Mouse (Mus musculus) hindbrain, embryonic 11.5 days (tissue): ENCODE results near the gene A730061H03Rik. TPM values are rescaled to one million over a fixed set of nuclear protein-coding genes. Genes with fewer than 3 reads are reported as not detected.

Experiments
- ATAC-seq: fragments of 200-750 bp; cut with Nextera tagmentation; 2 replicates; pipeline ENCODE4 v1.8.0; 2017; ENCODE audit warnings: mild to moderate bottlenecking, moderate TSS enrichment, moderate library complexity; ENCODE audit not compliant: low FRiP score
- DNase-seq: peaks from one replicate; pipeline ENCODE4 v3.0.0-alpha.2; 2015; ENCODE audit warnings: low spot score
- H3K27ac ChIP-seq: fragments of 300-500 bp; sonication (generic); 2 replicates; pipeline ENCODE4 v1.5.1; 2014; ENCODE audit warnings: mild to moderate bottlenecking, low read depth, low read length
- H3K27me3 ChIP-seq: fragments of 300-500 bp; sonication (generic); 2 replicates; pipeline ENCODE4 v1.6.1; 2014; ENCODE audit warnings: mild to moderate bottlenecking, low read length, moderate library complexity, mixed read lengths; ENCODE audit not compliant: control insufficient read depth, insufficient read depth
- H3K36me3 ChIP-seq: fragments of 300-500 bp; sonication (generic); 2 replicates; pipeline ENCODE4 v1.6.1; 2014; ENCODE audit warnings: mild to moderate bottlenecking, low read length, moderate library complexity, mixed read lengths; ENCODE audit not compliant: control insufficient read depth, insufficient read depth
- H3K4me1 ChIP-seq: fragments of 300-500 bp; sonication (generic); replicated peaks from 2 replicates; pipeline ENCODE4 v1.6.1; 2014; ENCODE audit warnings: low read length, mixed read lengths; ENCODE audit not compliant: control insufficient read depth, insufficient read depth
- H3K4me2 ChIP-seq: fragments of 300-500 bp; sonication (generic); replicated peaks from 2 replicates; pipeline ENCODE4 v1.6.1; 2014; ENCODE audit warnings: mild to moderate bottlenecking, low read depth, low read length
- H3K4me3 ChIP-seq: fragments of 300-500 bp; sonication (generic); 2 replicates; pipeline ENCODE4 v1.5.1; 2014; ENCODE audit warnings: low read depth, low read length
- H3K9ac ChIP-seq: fragments of 300-500 bp; sonication (generic); 2 replicates; pipeline ENCODE4 v1.6.1; 2014; ENCODE audit warnings: low read depth, low read length
- H3K9me3 ChIP-seq: fragments of 300-500 bp; sonication (generic); 2 replicates; pipeline ENCODE4 v1.6.1; 2016; ENCODE audit warnings: low read length; ENCODE audit not compliant: control insufficient read depth
- WGBS: fragments of 180-500 bp; shearing (Covaris S2); extraction: QIAGEN DNeasy Blood & Tissue Kit; methylation state at CpG from one replicate; pipeline ENCODE4 v1.1.7; 2014; 5-methylcytosine and 5-hydroxymethylcytosine counted together
- polyA plus RNA-seq: library from polyadenylated mRNA; unstranded; fragments of >200 nt; fragmentation: Nextera tagmentation; extraction: Ambion mirVana; gene quantifications from 2 replicates; pipeline ENCODE4 v1.2.1, GENCODE M21; 2014

A730061H03Rik gene
- polyA plus RNA-seq, 1 experiment from 2014 or later = 0.52 TPM

DNA sequence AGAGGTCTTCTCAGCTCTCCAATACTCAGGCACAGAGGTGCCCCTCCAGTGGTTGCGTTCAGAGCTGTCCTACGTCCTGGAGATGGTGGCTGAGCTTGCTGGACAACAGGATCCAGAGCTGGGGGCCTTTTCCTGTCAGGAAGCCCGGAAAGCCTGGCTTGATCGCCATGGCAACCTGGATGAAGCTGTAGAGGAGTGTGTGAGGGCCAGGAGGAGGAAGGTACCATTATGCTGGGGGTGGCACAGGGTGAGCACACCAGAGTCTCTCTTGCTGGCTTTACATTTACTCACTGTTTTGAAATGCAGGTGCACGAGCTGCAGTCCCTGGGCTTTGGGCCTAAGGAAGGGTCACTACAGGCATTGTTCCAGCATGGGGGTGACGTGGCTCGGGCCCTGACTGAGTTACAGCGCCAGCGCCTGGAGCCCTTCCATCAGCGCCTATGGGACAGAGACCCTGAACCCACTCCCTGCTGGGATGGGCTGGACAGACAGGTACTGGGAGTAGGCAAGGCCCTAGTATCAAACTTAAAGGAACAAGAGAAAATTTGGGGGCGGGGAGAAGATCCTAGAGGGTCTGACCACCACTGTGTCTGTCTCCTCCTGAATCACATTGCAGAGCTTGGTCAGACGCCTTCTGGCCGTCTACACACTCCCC, 36.0 kb upstream of the A730061H03Rik start:
- Histone ChIP-seq H3K9me3 (no peaks in the 10 kb centered on the region), H3K27me3 (no peaks in the 10 kb centered on the region), H3K36me3 (0 out of 2 replicates have a peak, but pooled peaks cover 4% of the 10 kb centered on the region), H3K27ac (no peak overlapping the region), H3K9ac (no peak overlapping the region), H3K4me2 (no peak overlapping the region), H3K4me3 (no peak overlapping the region), H3K4me1 (peaks cover 3% of the 10 kb centered on the region; the same call in 1 of the 2 replicates)
- 75% methylated on average over 13 of the region's 13 CpGs for WGBS
- DNase-seq (no peak), ATAC-seq (no peak)

DNA sequence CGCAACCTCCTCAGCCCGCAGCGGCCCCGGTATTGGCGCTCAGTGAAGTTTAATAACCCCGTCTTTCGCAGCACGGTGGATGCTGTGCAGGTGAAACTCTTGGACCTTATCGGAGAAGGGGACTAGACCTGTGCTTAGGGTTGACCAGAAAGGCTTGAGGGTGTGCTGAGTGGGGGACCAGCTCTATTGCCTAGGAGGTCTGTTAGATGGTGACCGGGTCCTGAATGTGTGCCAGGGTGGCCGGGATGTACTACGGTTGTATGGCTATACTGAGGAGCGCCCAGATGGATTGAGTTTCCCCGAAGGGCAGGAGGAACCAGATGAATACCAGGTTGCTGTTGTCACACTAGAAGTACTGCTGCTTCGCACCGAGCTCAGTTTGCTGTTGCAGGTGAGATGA, 32.0 kb upstream of the A730061H03Rik start:
- peak overlapping the region; percentile 94 for H3K4me2 ChIP-seq
- H3K27ac ChIP-seq = peak overlapping the region; percentile 68
- peak overlapping the region; percentile 82 for H3K4me3 ChIP-seq
- H3K36me3 ChIP-seq = 0 out of 2 replicates have a peak, but pooled peaks cover 2% of the 10 kb centered on the region
- H3K27me3 ChIP-seq = no peaks in the 10 kb centered on the region
- peaks cover 7% of the 10 kb centered on the region; the same call in 1 of the 2 replicates for H3K4me1 ChIP-seq
- H3K9ac ChIP-seq = peak overlapping the region; percentile 78
- WGBS = 7% methylated on average over 16 of the region's 16 CpGs
- H3K9me3 ChIP-seq = no peaks in the 10 kb centered on the region
- DNase-seq (no peak), ATAC-seq (no peak)

DNA sequence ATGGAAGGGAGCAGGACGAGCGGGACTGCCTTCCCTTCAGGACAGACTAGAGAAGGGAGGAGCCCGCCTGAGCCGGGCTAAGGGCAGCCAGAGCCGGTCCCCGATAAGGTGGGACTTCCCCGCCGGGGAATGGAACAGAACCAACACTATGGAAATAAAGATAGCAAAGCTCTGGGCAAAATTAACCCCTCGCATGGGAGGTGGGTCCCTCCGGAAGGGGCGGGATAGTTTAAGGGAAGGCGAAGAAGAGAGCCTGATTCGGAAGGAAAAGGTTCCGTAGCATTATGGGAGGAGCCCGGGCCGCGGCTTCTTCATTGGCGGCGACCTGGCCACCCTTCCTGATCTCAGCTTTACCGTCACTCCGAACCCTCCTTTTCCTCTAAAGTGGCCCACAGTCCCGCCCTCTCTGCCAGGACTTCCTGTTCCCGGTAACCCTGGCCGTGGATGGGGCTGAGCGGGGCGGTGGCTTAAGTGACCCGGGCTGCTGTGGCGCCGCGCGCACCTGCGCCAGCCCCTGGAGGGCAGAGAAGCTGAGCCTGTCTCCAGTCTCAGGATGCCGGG, 31.2 kb upstream of the A730061H03Rik start, which contains the start of gene Rnf31:
Gene Rnf31, plus strand, starts transcription at position 378 of the 561 bp plus-strand sequence.
- Histone ChIP-seq H3K9ac (peak within 1 kb of the TSS; percentile 78), H3K4me1 (peaks cover 7% of the 10 kb centered on the region; the same call in 1 of the 2 replicates), H3K36me3 (0 out of 2 replicates have a peak, but pooled peaks cover 2% of the 10 kb centered on the region), H3K9me3 (no peaks in the 10 kb centered on the region), H3K4me2 (peak within 1 kb of the TSS; percentile 94), H3K4me3 (peak within 1 kb of the TSS; percentile 82), H3K27ac (peak within 1 kb of the TSS; percentile 68), H3K27me3 (no peaks in the 10 kb centered on the region)
- peak; percentile 87 for DNase-seq
- peak; percentile 89 for ATAC-seq
- WGBS = under 1% methylated on average over 33 of the region's 33 CpGs

DNA sequence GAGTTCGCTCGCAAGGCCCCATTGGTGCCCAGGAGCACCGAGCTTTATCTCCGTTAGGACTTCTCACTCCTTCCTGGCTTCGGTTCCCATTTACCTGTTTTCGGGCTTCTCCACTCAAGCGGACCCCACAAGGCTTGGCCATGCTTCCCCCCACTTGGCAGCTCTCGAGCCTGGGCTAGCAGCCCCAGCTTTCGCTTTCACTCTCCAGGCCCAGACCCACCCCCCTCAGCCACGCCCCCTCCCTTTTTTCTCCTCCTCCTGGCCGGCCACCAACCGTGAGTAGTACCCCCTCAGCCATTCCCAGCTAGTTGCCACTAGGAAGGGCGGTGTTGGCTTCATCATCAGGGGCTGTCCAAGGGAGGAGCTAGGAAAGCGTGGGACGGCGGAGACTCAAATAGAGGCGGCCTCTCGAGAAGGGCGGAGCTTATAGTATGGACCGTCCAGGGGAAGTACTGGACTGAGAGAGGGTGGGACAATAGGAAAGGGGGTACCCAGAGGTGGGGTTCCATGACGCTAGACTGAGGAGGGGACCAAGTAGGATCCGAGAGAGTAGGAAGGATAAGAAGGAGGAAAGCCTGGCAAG, 30.6 kb upstream of the A730061H03Rik start, which contains the start of gene Psme2:
Gene Psme2, minus strand, starts transcription at position 366 of the 583 bp plus-strand sequence.
- WGBS = 2% methylated on average over 22 of the region's 22 CpGs

DNA sequence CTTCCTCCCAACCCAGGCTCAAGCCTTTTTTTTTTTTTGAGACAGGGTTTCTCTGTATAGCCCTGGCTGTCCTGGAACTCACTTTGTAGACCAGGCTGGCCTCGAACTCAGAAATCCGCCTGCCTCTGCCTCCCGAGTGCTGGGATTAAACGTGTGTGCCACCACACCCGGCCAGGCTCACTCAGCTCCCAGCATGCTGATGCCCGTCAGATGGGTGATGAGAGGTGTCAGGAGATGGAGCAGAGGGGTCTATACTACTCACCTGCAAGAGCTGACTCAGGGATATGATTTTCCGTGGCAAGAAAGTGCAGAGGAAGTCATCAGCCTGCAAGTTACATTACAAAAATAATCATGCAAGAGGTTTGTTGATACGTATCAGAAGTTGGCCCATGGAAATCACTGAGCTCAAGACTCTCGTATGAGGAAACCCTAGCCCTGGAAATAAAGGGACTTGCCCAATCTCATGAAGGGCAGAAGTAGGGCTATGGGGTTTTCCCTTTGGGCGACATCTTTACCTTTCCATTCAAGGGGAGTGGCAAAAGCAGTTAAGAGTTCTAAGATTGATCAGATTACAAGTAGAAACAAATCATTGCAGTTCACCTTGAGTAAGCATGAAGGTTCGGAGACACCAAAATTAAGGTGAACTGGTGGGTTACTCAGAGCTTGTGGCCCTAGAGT, 29.7 kb upstream of the A730061H03Rik start:
- ATAC-seq (no peak), DNase-seq (no peak)
- Histone ChIP-seq H3K4me1 (peaks cover 7% of the 10 kb centered on the region; the same call in 1 of the 2 replicates), H3K27ac (no peak overlapping the region), H3K36me3 (no peaks in the 10 kb centered on the region), H3K9ac (peak overlapping the region; percentile 78; the same call in 1 of the 2 replicates), H3K27me3 (no peaks in the 10 kb centered on the region), H3K9me3 (no peaks in the 10 kb centered on the region), H3K4me3 (peak overlapping the region; percentile 82), H3K4me2 (peak overlapping the region; percentile 94)
- WGBS = 88% methylated on average over 11 of the region's 11 CpGs

More for the DNA sequence above, 30.6 kb upstream of the A730061H03Rik start, which contains the start of gene Psme2:
- Histone ChIP-seq H3K4me1 (peaks cover 7% of the 10 kb centered on the region; the same call in 1 of the 2 replicates), H3K4me2 (peak within 1 kb of the TSS; percentile 94), H3K9me3 (no peaks in the 10 kb centered on the region), H3K4me3 (peak within 1 kb of the TSS; percentile 82), H3K27ac (peak within 1 kb of the TSS; percentile 68), H3K27me3 (no peaks in the 10 kb centered on the region), H3K9ac (peak within 1 kb of the TSS; percentile 78), H3K36me3 (0 out of 2 replicates have a peak, but pooled peaks cover 2% of the 10 kb centered on the region)
- peak; percentile 90 for DNase-seq
- peak; percentile 97 for ATAC-seq

DNA sequence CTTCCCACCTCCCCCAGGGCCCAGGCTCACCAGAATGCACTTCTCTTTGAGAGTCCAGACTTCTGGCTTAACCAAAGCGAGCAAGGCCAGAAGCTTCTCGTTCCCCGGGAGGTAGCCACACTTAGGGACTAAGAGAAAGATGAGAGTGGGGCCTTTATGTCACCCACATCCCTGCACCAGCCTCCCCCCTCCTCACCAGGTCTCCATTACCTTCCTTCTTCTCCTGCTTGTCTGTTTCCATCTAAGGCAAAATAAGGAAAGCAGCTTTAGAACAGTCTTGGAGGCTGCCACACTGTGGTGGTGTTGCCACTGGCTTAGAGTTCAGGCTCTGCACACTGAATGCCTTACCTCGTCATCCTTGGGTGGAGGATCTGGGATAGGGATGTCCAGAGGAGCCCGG, 29.1 kb upstream of the A730061H03Rik start:
- Histone ChIP-seq H3K4me2 (no peak overlapping the region), H3K27ac (no peak overlapping the region), H3K9ac (no peak overlapping the region), H3K27me3 (no peaks in the 10 kb centered on the region), H3K36me3 (no peaks in the 10 kb centered on the region), H3K9me3 (no peaks in the 10 kb centered on the region), H3K4me1 (peaks cover 7% of the 10 kb centered on the region; the same call in 1 of the 2 replicates), H3K4me3 (no peak overlapping the region)
- WGBS = 84% methylated on average over 5 of the region's 5 CpGs
- DNase-seq (no peak), ATAC-seq (no peak)

DNA sequence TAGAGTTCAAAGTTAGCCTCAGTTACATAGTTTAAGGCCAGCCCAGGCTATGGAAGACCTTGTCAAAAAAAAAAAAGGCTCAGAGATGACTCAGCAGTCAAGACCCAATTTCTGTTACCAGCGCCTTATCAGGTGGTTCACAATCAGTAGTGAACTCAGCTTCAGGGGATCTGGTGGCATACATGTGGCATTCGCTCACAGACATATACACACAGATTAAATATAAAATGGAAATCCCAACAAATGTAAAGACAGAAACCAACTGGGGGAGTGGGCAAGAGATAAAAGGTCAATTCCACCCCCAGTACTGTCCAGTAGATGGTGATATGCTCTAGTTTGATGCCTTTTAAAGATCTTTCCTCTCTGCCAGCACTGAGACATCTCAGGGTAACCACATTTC, 25.9 kb upstream of the A730061H03Rik start:
- H3K36me3 ChIP-seq = no peaks in the 10 kb centered on the region
- no peak for DNase-seq
- no peak overlapping the region for H3K4me2 ChIP-seq
- H3K27ac ChIP-seq = no peak overlapping the region
- ATAC-seq = no peak
- 92% methylated on average over 2 of the region's 2 CpGs for WGBS
- H3K4me3 ChIP-seq = no peak overlapping the region
- no peaks in the 10 kb centered on the region for H3K27me3 ChIP-seq
- H3K4me1 ChIP-seq = peaks cover 4% of the 10 kb centered on the region; the same call in 1 of the 2 replicates
- H3K9ac ChIP-seq = no peak overlapping the region
- H3K9me3 ChIP-seq = no peaks in the 10 kb centered on the region

DNA sequence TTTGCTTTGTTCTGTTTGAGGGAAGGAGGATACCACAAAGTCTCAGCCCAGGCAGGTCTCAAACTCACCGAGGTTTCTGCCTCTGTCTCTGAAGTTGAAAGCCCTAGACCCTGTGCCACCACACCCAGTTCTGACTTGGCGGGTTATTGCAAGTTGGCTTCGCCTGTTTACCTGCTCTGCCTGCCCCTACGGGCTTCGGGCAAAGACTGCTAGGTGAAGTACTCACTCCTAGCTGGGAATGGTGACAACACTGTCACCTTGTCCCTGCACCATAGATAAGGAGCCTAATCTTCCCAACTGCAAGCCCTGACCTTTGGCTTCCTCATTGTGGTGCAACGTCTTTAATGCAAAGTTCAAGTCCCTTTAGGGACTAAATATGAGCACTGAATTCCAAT, 25.4 kb upstream of the A730061H03Rik start:
- Histone ChIP-seq H3K36me3 (no peaks in the 10 kb centered on the region), H3K4me3 (peak overlapping the region; percentile 43; the same call in 1 of the 2 replicates), H3K9ac (no peak overlapping the region), H3K27ac (no peak overlapping the region), H3K27me3 (no peaks in the 10 kb centered on the region), H3K4me2 (no peak overlapping the region), H3K9me3 (no peaks in the 10 kb centered on the region), H3K4me1 (peaks cover 4% of the 10 kb centered on the region; the same call in 1 of the 2 replicates)
- no peak for DNase-seq
- WGBS = 66% methylated on average over 6 of the region's 6 CpGs
- no peak for ATAC-seq
